Mouse (Mus musculus): Measurements from ENCODE around the gene Sox2.

The Sox2 gene

DNA sequence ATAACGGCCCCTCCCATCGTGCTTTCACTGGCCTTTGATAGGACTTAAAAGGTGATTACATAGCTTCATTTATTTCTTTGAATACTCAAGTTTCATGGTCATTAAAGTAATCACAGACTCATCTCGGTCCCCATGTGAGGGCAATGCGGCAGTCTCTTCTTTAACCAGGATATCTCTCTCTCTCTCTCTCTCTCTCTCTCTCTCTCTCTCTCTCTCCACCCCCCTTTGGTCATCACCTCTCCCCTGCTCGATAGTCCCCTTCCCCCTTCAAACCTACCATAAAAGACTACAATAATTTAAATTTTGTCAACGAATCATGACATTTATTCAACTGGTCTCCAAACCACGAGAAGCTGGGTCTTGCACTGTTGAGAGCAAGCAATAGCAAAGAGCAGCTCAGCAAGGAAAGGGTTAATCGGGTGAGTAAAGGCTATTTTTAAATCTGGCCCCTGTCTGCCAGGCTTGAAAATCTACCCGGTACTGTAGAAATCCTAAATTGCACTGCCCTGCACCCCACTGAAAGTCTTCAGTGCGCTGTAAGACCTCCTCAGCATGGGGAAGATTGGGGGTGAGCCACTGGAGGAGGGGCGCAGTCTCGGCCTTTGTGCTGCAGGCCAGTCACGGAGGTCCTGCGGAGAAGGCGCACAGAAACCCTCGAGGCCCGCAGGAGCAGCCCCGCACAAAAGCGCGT is 41.6 kb downstream of the Sox2 start:
- DNase-seq (ENCODE audit: low read depth in 2 of 2, low spot score in 2 of 2), result no peak

DNA sequence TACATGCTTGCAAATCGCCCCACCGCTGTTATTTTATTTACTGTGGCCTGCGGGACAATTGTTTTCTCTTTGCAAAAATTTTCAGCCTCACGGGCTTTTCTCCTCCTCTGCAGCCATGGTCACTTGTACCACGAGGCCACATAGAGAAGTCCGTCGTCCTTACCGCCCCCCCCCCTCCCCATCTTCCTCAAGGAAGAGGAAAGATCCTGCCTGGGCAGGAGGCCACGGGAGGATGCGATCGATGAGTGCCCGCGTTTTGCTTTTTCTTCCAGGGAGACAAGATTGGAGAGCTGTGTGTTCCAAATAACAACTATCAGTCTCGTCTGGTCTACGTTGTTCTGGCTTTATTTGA is 42.2 kb downstream of the Sox2 start:
- no peak for DNase-seq (ENCODE audit: low read depth in 2 of 2, low spot score in 2 of 2)

Measured in CD8-positive naive resting alpha-beta T cell, adult 2 months (primary cell).